Mouse (Mus musculus) cerebellum, adult 9-11 months (tissue): ENCODE measurements at regions not wholly inside any gene's neighbourhood (a gene's known extent, or its start where the extent isn't known, plus 50 kb on each side); places are given as distances from the start of the nearest gene placed in this dataset.

Source experiments
- DNase-seq: peaks from one replicate; pipeline ENCODE4 v3.0.0; 2022

- DNase-seq = no peak
These were observed 185.6 kb upstream of the Usp25 start for GRCm38 (mm10) chr16:76827674-76828441.

- no peak for DNase-seq
These were observed 192.2 kb upstream of the Usp25 start for GRCm38 (mm10) chr16:76821261-76821660.

DNA sequence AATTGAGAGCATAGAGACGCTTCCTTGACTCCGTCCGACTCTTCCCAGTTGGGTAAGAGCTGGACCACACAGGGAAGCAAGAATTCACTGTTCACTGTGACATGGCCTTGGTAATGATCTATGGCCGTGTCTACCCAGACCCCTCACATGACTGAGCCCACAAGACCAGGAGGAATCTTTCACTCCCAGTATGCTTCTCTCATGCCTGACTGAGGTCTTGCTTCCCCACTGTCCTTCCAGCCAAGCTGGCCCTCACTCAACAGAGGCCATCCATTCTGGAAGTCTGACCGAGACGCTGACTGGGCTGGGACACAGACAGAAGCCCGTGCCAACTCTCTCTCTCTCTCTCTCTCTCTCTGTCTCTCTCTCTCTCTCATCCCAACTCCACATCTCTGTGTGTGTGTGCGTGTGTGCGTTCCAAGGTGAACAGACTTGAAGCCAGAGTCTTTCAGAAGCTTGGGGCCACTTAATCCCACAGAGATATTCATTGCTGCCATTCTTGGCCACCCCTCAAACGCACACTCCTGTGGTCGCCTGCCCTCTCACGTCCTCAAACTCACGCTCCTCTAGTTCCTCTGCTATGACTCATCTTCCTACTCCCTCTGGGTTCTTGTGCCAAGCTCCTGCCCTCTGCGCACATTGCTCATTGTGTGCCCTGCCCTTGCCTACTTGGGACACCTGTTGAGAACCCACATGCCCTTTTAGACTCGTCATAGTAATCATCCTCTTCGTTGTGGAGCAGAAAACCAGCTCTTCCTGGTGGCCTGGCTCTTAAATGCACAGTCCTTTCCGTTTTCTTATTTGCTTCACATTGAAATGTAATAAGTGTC is 197.2 kb upstream of the Usp25 start:
- DNase-seq = no peak

GRCm38 (mm10) chr16:76803725-76804124 is 209.8 kb upstream of the Usp25 start:
- DNase-seq = no peak

DNA sequence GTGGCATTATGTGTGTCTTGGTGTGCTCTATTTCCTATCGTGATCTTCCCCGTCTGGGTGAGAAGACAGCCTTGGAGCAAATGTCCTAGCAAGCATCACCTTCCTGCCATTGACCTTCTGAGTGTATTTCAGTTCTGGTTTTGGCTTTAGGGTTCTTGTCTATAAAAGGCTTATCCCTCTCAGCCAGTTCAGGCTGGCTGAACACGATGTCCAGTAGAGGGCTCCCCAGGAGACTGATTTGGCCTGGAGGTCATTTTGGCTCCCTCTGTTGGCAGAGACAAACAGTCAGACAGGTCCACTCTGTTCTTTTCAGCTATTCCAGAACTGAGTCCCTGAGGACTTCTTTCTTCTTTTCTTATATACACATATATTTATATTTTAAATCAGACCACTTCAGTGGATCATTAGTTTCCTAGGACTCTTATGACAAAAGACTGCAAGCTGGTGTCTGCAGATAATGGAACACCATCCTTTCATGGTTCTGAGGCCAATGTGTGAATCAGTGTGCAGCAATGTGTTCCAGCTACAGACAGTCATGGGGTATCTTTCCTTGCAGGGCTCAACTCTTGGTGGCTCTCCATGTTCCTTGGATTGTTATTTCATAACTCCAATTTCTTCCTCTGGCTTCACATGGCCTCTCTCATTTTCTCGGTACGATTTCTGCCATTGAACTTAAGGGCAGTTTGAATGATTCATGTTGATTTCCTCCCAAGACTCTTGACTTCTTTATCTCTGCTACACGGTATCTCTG is 226.9 kb upstream of the Usp25 start:
- peak; percentile 15 for DNase-seq

GRCm38 (mm10) chr16:76782656-76783055 is 230.8 kb upstream of the Usp25 start:
- DNase-seq = no peak

DNA sequence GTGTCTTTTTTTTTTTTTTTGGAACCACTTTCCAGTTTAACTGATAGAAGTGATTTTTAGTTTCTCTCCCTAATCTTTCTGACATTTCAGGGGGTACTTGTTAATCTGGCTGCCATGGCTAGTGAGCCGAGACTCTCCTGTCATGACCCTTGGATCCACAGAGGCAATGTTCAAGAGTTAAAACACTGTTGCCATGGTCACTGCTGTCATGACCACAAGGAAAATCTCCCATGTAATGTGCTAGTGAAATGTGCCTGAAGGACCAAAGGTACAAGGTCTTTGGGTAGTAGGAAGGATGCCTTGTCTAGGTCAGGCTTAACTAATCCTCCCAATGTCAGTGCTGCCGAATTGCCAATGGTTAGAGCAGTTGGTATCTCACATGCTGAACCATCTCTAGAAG is 237.7 kb upstream of the Usp25 start:
- no peak for DNase-seq

- no peak for DNase-seq
These were observed 239.5 kb upstream of the Usp25 start for GRCm38 (mm10) chr16:76774032-76774431.

DNA sequence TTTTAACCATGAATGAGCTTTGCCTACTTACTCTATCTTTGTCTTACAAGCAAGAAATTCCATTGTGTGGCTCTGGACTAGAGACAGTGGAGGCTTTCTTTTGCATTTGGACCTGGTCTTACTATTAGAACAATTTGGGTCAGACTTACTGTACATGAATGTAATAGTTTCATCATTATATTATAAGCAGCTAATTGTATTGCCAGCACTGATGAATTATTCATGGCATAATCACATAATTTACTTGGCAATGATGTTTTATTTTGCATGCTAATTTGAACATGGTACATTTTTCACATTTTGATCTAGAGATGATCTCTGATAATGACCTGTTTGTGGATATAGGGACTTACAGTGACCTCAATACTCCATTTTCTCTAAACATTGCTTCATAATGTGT is 240.0 kb upstream of the Usp25 start:
- no peak for DNase-seq

GRCm38 (mm10) chr16:76768607-76769006 is 244.9 kb upstream of the Usp25 start:
- DNase-seq = no peak

GRCm38 (mm10) chr16:76766636-76767035 is 246.9 kb upstream of the Usp25 start:
- DNase-seq = no peak

DNA sequence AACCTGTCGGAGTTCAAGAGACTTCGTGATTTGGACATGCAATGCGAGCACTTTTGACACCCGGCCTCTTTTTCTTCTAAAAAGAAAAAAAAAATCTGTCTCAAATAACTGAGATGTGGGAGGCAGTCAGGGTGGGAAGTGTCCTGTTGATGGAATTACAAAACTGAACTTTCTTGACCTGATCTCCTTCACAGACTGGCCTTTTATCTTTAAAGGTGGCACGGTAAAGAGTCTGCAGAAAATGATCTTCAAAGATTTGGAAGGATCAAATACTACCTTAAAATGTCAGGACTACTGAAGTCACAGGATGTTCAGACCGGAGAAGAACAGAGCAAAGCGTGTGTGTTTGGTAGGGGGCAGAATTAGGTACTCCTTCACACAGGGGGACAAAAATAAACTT is 248.0 kb upstream of the Usp25 start:
- no peak for DNase-seq

- DNase-seq = no peak
These were observed 248.5 kb upstream of the Usp25 start for GRCm38 (mm10) chr16:76764994-76765393.

- no peak for DNase-seq
These were observed 250.8 kb upstream of the Usp25 start for GRCm38 (mm10) chr16:76762619-76763283.

- no peak for DNase-seq
These were observed 251.7 kb upstream of the Usp25 start for GRCm38 (mm10) chr16:76761848-76762247.

DNA sequence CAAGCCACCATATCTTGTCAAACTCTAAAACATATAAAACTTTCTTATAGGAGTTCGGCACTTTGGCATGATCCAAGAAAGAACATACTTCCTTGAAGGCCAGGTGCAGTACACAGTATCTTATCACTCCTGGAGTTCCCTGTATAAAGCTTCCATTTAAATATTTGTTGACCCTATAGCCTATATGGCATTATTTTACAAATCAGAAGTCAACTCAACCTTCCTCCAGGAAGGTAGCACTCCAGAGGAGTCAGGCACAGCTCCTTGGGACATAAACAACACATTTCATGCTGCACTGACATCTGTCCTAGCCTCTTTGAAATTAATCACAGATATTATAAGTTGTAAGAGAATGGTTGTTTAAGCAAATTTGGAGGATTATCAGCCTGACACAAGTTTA is 252.5 kb upstream of the Usp25 start:
- DNase-seq = no peak

DNA sequence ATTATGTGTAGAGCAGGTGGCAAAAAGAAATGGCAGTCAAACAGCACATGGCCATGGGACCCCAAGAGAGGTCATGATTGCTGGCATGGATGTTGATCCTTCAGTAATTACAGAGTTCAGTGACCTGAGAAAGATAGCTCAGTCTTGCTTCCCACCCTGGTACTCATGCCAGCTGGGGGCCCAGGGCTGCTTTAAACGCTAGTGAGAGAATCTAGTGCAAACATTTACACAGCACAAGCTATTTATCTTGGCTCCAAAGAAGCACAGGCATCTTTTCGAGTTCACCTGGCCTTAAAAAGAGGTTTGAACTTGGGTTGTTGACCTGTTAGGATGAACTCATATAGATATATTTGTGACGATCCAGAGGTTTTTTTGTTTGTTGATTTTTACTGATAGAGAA is 258.6 kb upstream of the Usp25 start:
- DNase-seq = no peak

GRCm38 (mm10) chr16:76746385-76746784 is 267.1 kb upstream of the Usp25 start:
- no peak for DNase-seq

DNA sequence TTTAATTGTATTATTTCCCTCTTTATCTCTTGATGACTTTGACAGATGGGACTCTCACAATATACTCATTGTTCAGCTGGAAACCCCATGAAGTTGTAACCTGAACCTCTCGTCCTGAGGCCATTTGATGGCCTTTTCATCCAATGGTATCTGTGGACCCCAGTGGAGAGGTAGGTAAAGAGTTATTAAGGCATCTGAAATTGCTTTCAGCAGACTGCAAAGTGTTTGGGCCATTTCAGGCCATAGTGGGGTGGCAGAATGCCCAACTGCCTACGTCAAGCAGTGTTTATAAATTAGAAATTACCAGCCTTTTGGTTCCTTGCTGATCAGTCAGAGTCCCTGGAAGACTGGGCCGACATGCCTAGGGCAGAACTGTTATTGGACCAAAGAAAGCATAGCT is 272.4 kb upstream of the Usp25 start:
- DNase-seq = no peak

GRCm38 (mm10) chr16:76725991-76726390 is 287.5 kb upstream of the Usp25 start:
- DNase-seq = no peak

DNA sequence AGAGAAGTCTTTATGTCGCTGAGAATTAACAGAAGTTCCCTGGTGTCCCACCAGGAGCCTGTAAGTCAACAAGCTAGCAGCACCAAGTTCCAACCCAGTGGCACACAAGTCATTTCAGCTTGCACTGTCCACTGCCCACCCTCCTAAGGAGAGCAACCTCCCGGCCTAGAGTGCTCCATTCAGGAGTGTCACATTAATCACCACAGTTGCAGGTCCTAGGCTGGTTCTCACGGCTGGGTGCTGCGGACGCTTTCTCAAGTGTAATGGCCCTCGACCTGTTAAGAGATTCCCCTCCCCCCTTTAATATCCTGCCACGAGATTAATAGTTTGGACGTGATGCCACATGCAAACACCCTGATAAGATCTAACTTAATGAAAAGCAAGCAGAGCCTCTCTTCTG is 288.2 kb upstream of the Usp25 start:
- no peak for DNase-seq

GRCm38 (mm10) chr16:76718809-76719208 is 294.7 kb upstream of the Usp25 start:
- DNase-seq = no peak

DNA sequence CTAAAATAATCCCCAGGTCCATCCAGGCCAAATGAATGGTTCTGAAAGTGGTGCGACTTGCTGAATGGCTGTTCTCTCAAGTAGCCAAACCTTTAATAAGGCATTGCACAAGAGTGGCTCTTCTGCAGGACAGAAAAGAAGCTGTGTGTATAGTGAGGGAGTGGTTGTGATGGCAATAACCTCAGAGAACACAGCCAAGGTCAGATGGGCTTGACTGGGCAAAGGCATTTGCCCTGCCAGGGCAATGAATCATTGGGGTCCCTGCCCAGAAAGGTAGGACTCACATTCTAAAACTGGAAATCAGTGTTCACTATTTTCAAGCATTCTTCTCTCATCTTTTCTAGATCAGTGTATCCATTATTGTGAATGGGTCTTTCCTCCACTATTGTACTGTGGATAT is 295.4 kb upstream of the Usp25 start:
- no peak for DNase-seq
